Mouse (Mus musculus): ENCODE data around the gene D10Jhu81e. TPM values are rescaled to one million over a fixed set of nuclear protein-coding genes. Genes with fewer than 3 reads are reported as not detected.

D10Jhu81e gene
- polyA plus RNA-seq, 1 experiment, result 59.7 TPM

DNA sequence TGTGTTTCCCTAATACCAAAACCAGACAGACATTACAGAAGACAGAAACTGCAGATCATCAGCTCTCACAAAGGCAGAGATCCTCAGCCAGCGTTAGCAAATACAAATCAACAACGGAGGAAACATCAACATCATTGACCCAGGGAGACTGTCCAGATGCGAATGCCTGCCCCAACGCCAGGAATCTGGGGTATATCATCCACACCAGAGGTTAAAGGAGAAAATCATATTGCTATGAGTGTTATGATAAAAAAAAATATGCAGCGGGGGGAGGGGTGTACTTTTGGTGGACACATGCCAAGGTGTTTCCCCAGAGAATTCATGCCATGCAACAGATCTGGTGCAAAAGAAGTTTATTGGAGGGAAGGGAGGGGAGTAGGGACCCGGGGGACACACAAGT, 12.7 kb downstream of the D10Jhu81e start:
- H3K4me3 ChIP-seq (replicated peaks), result no peak overlapping the region
- H3K27me3 ChIP-seq (replicated peaks), result peaks cover 39% of the 10 kb centered on the region

DNA sequence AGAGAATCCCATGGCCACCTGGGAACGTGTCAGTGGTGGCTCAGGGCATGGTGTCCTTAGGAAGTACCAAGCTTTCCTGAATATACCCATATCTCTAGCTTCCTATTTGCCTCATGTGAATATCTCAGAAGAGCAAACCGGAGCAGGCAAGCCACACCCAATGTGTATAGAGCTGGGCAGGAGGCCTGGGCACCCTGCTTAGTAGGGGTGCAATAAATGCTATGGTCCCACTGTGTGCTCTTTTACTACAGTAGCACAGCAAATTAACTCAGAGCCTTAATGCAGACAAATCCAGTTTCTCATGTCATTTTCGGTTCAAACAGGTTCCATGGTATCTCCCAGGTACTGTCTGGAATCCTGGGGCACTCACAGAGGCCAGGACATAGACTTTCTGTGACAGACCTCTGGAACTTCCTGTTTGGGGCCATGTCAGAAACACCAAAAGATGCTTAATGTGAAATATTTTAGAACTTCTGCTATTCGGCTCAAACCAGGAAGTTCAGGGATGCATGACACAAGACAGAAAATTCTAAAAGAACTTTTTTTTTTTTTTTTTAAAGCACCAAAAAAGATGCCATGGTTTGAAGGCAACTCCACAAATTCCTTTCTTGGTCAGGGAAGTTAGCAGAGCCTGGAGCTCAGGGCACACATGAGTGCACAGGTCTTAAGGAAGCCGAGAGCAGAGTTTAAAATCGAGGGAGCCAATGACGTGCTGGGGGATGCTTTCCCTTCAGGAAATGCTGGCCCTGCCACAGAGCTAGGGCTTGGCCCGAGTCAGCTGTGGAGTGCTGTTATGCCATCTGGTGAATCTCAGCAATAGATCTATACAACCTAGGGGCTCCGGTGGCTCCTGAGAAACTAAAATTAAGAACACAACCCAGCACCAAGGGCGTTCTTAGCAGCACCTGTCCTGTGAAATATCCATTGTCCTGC, 20.5 kb downstream of the D10Jhu81e start:
- Histone ChIP-seq H3K27me3 (replicated peaks) (peaks cover 72% of the 10 kb centered on the region), H3K4me1 (peaks cover 41% of the 10 kb centered on the region), H3K4me3 (replicated peaks) (no peak overlapping the region), H3K36me3 (replicated peaks; ENCODE audit: low read length) (no peaks in the 10 kb centered on the region), H3K9me3 (peaks cover 7% of the 10 kb centered on the region)
- TF ChIP-seq FLI1 (IDR thresholded peaks at IDR 0.05; ENCODE audit: low read length) (no peak), GATA1 (IDR thresholded peaks at IDR 0.05; ENCODE audit: borderline replicate concordance, low read length) (no peak)

More for the DNA sequence above, 12.7 kb downstream of the D10Jhu81e start:
- H3K9me3 ChIP-seq, result peaks cover 7% of the 10 kb centered on the region
- H3K36me3 ChIP-seq (replicated peaks; ENCODE audit: low read length), result peaks cover 19% of the 10 kb centered on the region
- no peak for TF ChIP-seq GATA1 (IDR thresholded peaks at IDR 0.05; ENCODE audit: borderline replicate concordance, low read length)
- TF ChIP-seq FLI1 (IDR thresholded peaks at IDR 0.05; ENCODE audit: low read length), result no peak
- H3K4me1 ChIP-seq, result peaks cover 47% of the 10 kb centered on the region

DNA sequence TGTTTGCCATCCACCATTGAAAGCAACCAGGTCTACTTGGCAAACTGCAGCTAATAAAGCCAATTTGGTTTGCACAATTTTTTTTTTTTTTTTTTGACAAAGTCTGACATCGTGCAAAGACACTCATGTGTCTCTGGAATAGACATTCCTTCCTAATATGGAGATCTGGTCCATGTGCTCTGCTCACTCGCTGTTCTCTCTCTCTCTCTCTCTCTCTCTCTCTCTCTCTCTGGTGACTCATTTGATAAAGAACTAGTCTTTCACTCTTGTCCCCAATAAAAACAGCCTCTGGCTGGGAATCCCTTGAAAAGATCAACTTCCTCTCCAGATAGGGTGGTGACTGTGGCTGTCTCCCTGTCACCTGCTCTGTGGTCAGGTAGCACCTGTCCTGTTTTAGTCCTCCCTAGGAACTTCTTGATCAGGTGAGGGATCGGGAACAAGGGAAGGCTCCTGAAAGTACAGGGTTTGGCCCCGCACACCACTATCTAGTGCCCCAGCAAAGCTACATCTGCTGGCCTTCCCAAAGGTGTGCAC, 21.6 kb downstream of the D10Jhu81e start:
- H3K4me3 ChIP-seq (replicated peaks), result no peak overlapping the region
- H3K9me3 ChIP-seq, result peaks cover 4% of the 10 kb centered on the region
- peaks cover 62% of the 10 kb centered on the region for H3K27me3 ChIP-seq (replicated peaks)
- H3K4me1 ChIP-seq, result peaks cover 39% of the 10 kb centered on the region
- TF ChIP-seq FLI1 (IDR thresholded peaks at IDR 0.05; ENCODE audit: low read length), result no peak
- no peak for TF ChIP-seq GATA1 (IDR thresholded peaks at IDR 0.05; ENCODE audit: borderline replicate concordance, low read length)
- H3K36me3 ChIP-seq (replicated peaks; ENCODE audit: low read length), result no peaks in the 10 kb centered on the region

DNA sequence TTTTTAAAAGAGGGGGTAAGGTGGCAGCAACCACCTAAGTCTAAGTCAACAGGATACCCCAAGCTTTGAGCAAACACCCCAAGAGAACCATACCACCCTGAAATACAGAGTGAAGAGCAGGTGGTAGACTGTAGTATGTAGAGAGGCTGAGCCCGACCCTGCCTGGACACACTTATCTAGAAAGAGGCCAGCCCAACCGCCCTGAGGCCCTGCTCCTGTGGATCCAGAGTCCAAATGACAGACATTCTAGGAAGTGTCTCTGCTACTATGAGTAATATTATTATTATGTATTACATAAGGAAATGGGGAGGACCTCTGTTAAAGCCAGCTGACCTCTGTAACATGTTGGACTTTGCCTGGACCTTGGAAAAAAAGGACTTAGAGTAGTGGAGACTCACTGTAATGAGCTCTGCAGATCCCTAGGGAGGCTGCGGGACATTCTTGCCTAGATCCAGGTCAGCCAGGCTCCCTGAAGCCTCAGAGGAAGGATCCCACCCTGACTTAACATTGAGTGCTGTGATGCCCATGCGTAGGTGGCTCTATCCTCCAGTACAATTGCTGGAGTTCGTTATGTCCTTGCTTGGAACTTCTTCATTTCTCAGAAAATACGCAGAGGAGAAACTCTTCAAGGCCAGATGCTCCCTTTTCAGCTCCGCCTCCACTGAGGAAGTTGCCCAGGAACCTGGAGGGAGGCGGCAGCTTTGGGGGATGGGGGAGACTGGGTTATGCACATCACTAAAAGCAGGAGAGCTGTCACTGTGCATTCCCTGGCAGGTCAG, 25.7 kb downstream of the D10Jhu81e start:
- TF ChIP-seq FLI1 (IDR thresholded peaks at IDR 0.05; ENCODE audit: low read length) (no peak), GATA1 (IDR thresholded peaks at IDR 0.05; ENCODE audit: borderline replicate concordance, low read length) (no peak)
- Histone ChIP-seq H3K36me3 (replicated peaks; ENCODE audit: low read length) (no peaks in the 10 kb centered on the region), H3K4me3 (replicated peaks) (no peak overlapping the region)

DNA sequence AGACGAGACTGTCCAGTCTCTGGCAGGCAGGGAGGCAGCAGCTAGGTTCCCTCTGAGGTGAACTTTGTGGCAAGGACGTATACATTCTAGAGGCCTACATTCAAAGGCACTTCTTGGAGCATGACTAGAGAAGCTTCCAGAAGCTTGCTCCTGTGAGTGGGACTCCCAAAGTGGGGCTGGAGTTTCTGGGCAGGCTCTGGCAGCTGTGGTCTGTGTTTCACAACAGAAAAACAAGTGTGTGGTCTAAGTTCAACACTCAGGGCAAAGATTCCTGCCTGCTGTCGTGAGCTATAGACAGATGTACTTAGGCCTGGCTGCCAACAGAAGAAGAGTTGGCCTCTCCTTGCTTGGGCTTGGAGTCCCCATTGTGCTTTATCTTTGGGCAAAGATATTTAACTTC, 28.7 kb downstream of the D10Jhu81e start:
- TF ChIP-seq FLI1 (IDR thresholded peaks at IDR 0.05; ENCODE audit: low read length), result no peak
- Histone ChIP-seq H3K4me3 (replicated peaks) (no peak overlapping the region), H3K36me3 (replicated peaks; ENCODE audit: low read length) (no peaks in the 10 kb centered on the region), H3K9me3 (peaks cover 17% of the 10 kb centered on the region), H3K27me3 (replicated peaks) (peaks cover 78% of the 10 kb centered on the region), H3K4me1 (peaks cover 41% of the 10 kb centered on the region)

More for the DNA sequence above, 25.7 kb downstream of the D10Jhu81e start:
- peaks cover 17% of the 10 kb centered on the region for H3K9me3 ChIP-seq
- H3K27me3 ChIP-seq (replicated peaks), result peaks cover 69% of the 10 kb centered on the region
- peaks cover 39% of the 10 kb centered on the region for H3K4me1 ChIP-seq

DNA sequence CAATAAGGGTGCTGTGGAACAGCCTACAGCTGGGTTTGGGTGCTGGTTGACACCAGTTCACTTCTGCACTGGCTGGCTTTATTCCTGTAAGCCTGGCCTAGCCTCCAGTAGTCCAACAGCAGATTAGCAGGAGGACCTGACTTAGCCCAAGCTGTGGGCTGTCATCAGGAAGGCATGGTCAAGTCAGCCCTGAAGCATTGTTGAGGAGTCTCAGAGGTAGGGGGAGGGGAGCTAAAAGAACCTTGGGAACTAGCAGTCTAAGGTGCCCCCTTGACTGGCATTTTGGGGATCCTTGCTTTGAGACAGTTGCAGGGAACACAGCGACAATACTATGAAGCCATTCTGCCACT, 29.4 kb downstream of the D10Jhu81e start:
- Histone ChIP-seq H3K4me1 (peaks cover 48% of the 10 kb centered on the region), H3K27me3 (replicated peaks) (peaks cover 79% of the 10 kb centered on the region)
- TF ChIP-seq GATA1 (IDR thresholded peaks at IDR 0.05; ENCODE audit: borderline replicate concordance, low read length), result no peak
- no peak for TF ChIP-seq FLI1 (IDR thresholded peaks at IDR 0.05; ENCODE audit: low read length)

DNA sequence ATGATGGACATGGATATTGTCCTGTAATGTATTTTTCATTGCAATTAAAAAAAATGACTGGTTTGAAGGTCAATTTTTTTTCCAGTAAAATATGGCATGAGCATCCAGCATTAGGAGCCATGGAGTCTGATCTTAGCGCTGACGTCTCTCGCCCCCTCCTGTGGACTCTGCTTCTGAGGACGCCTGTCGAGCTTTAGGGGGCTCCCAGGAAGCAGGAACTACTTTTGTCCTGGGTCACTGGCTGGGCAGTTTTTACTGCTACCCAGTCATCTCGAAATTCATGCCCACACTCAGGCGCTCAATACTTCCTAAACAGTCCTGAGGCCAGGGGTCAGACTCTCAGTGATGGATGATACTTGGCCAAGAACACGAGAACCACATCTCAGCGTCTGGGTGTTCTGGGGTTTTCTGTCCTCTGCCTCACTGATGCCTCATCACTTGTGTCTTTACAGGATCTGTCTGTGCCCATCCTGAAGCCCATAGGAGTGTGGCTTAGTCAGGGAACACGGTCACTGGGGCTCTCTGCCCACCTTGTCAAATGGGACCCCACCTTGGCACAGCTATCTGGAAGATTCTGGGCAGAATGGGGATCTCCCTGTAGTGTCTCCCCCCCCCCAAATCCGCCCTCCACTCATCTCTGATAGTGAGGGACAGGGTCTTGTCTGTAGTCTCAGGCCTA, 29.9 kb downstream of the D10Jhu81e start:
- H3K4me1 ChIP-seq, result peaks cover 53% of the 10 kb centered on the region
- no peaks in the 10 kb centered on the region for H3K36me3 ChIP-seq (replicated peaks; ENCODE audit: low read length)
- H3K27me3 ChIP-seq (replicated peaks), result peaks cover 80% of the 10 kb centered on the region
- no peak for TF ChIP-seq GATA1 (IDR thresholded peaks at IDR 0.05; ENCODE audit: borderline replicate concordance, low read length)
- no peak for TF ChIP-seq FLI1 (IDR thresholded peaks at IDR 0.05; ENCODE audit: low read length)
- H3K4me3 ChIP-seq (replicated peaks), result no peak overlapping the region
- peaks cover 17% of the 10 kb centered on the region for H3K9me3 ChIP-seq

More for the DNA sequence above, 29.4 kb downstream of the D10Jhu81e start:
- H3K36me3 ChIP-seq (replicated peaks; ENCODE audit: low read length), result no peaks in the 10 kb centered on the region
- H3K4me3 ChIP-seq (replicated peaks), result no peak overlapping the region
- peaks cover 17% of the 10 kb centered on the region for H3K9me3 ChIP-seq

DNA sequence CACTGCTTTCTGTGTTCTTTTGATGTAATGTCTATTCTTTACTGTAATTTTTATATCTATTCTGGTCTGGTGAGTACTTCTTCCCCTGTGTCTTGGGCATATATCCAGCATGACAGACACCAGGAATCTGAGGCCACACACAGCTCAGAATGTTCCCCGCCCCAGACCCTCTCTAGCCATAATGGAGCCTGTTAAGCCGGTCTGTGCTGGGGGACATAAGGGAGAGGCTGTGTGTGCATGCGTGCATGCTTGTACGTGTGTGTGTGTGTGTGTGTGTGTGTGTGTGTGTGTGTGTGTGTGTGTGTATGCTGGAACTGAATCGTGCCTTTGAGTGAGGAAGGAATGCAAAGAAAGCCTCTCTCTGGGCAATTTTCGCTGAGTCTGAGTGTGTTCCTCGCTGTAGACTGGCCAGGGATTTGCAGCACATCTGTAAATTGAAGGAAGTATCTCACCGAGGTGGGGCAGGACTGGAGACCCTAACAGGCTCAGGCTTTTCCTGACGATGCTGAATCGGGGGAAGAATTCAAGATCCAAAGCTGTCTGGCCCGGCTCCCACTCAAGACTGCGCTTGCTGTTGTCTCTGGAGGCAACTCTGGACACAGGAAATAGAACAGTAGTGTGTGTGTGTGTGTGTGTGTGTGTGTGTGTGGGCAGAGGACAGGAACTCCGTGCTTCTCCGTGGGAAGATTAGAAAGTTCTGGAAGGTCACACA, 30.6 kb downstream of the D10Jhu81e start:
- peaks cover 55% of the 10 kb centered on the region for H3K4me1 ChIP-seq
- H3K9me3 ChIP-seq, result peaks cover 17% of the 10 kb centered on the region
- no peak for TF ChIP-seq FLI1 (IDR thresholded peaks at IDR 0.05; ENCODE audit: low read length)
- H3K36me3 ChIP-seq (replicated peaks; ENCODE audit: low read length), result no peaks in the 10 kb centered on the region
- no peak overlapping the region for H3K4me3 ChIP-seq (replicated peaks)
- peaks cover 80% of the 10 kb centered on the region for H3K27me3 ChIP-seq (replicated peaks)

DNA sequence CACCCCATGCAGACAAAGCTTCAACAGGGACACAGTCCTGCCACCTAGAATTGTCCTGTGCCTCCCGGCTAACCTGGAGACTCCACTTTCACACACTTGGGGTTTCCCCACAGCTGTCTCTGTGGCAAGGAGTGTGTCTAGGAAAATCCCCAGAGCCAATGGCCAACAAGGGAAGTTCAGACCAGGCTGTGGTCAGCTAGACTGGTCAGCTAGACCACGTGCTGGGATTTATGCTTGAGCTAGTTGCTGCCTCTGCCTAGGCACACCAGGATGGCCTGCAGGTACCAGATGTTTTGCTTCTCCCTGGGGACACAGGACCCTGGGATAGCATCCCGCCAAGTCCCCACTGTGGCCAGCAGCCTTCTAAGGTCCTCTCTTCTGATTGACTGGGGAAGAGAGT, 32.4 kb downstream of the D10Jhu81e start:
- peaks cover 16% of the 10 kb centered on the region for H3K9me3 ChIP-seq
- no peak overlapping the region for H3K4me3 ChIP-seq (replicated peaks)
- H3K4me1 ChIP-seq, result peaks cover 51% of the 10 kb centered on the region
- H3K27me3 ChIP-seq (replicated peaks), result peaks cover 83% of the 10 kb centered on the region
- no peak for TF ChIP-seq GATA1 (IDR thresholded peaks at IDR 0.05; ENCODE audit: borderline replicate concordance, low read length)
- TF ChIP-seq FLI1 (IDR thresholded peaks at IDR 0.05; ENCODE audit: low read length), result no peak
- no peaks in the 10 kb centered on the region for H3K36me3 ChIP-seq (replicated peaks; ENCODE audit: low read length)
